Mouse (Mus musculus) heart, postnatal 0 days (tissue): Measurements from ENCODE around the gene Dcps.

Experiments used
- CTCF ChIP-seq: IDR thresholded peaks from 2 replicates; pipeline ENCODE4 v1.5.1; 2016; ENCODE audit warnings: antibody characterized with exemption, control low read depth, low read depth
- EP300 ChIP-seq: IDR thresholded peaks from 2 replicates; pipeline ENCODE4 v1.6.1; 2016; ENCODE audit warnings: antibody characterized with exemption, low read depth

DNA sequence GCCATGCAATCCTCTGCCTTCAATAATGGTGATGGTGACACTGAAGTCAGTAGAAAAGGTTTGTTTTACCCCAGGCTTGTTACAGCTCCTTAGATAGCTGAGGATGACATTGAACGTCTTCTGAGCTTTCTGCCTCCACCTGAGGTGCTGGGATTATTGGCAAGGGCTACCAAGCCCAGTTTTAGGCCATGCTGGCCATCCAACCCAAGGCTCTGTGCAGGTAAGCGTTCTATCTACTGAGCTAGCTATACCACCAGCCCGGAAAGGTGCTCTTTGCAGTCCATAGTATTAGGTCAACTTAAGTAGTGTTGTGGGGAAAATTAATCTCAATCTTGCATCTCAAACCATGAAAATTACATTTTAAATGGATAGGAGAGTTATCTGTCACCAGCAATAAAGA lies 21.8 kb upstream of the Dcps start:
- TF ChIP-seq CTCF (no peak), EP300 (no peak)
